Mouse (Mus musculus): ENCODE data around the gene Btk. TPM values are rescaled to one million over a fixed set of nuclear protein-coding genes. Genes with fewer than 3 reads are reported as not detected.

Gene Btk
- 1 to 10 TPM in 1 of 2 experiments, under 1 TPM in 1; 0.88 to 1.5 TPM for total RNA-seq (2021)
- long read RNA-seq, experiment 1, partial matches to known transcripts, result 0 of 1 reads
- long read RNA-seq, experiment 1, other reads (novel, unspliced or antisense), result 1 of 1 reads
- long read RNA-seq, experiment 2, partial matches to known transcripts, result 0 of 3 reads
- long read RNA-seq, experiment 2, other reads (novel, unspliced or antisense), result 3 of 3 reads

DNA sequence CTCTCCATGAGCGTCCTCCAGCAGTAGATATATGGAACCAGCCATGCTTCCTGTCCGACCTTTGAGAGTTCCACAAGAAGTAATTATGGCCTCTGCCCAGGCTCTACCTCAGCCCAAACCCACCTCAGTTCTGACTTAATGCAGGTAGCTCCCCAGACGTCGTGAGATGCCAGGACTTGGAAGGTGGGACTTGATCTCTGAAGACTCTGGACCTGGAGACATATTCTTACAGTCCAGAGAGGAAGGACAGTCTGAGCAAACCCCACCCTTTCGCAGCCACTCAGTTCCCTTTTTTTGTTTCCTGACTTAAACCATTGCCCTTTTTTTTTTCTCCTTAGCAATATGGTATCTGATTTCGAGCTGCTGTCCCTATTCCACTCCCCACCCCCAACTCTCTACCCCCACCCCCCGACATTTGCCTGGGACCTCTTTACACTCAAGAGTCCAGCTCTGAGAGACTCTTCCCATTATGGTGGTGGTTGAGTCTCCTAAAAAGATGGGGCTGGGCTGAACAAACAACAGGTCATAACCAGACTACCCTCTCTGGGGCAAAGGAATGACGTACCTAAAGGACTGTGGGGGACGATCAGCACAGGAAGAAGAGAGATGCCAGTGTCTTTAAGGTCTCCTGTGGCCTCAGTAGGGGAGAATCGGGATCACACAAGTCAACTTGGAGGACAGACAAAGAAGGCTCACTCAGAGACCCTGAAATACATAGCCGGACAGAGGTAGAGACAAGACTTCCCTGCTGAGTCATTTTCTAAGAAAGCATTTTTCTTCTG, at the start of gene Btk:
TSS of gene Btk (minus strand) at position 683 of the 782 bp plus-strand sequence.
- no peak for DNase-seq
- intact Hi-C loops (cut with DNase I), result no loop called here

DNA sequence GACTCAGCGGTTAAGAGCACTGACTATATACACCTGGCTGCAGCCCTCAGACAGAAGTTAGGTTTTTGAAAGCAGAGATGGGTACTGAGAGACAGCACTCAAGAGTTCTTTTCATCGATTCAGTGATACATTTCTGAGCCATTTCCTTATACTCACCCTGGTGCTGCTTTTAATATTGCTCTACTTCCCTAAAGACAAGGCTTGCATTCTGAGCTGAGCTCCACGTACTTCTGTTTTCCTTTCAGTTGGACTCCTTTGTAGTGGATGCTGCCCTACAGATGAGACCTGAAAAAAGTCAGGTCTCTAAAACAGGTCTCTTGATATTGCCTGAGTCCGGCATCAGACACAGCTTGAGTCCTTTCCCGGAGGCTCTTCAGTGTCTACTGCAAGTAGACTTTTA, 49.3 kb upstream of the Btk start:
- intact Hi-C loops (cut with DNase I), result no loop called here
- DNase-seq, result no peak

DNA sequence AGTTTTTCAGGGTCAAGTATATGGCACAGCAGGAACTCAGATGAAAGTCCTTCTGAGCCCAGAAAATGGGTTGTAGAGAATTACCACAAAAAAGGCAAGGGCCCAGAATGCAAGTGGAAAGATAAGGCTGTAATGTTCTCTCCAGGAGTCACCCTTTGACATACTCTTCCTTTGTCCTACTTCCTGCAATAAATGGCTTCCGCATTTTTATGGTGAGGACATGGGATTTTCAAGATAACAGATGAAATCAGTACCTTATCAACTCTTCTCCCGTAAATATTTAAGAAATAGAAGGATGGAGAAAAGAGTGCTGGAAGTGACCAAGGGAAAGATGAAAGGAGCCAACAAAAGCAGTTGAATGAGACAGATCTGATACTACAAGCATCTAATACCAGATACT, 44.8 kb upstream of the Btk start:
- intact Hi-C loops (cut with DNase I), result no loop called here
- DNase-seq, result no peak

DNA sequence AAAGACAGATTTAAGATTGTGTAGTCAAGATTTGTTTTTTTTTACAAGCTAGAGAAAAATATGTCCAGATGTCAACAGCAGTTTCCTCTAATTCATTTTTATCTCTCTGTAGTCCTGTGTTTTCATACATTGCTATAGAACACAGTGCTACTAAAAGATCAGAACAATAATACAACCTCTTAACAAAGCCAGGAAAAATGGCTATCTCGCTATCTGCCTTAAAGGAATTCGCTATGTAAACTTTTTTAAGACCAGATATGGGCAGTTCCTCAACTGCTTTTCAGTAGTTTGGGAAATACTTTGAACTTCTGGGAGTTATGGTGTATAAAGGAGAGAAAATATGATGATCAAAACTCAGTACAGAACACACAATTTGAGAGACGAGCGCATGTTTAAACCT, 40.0 kb upstream of the Btk start:
- DNase-seq, result no peak
- intact Hi-C loops (cut with DNase I), result no loop called here

DNA sequence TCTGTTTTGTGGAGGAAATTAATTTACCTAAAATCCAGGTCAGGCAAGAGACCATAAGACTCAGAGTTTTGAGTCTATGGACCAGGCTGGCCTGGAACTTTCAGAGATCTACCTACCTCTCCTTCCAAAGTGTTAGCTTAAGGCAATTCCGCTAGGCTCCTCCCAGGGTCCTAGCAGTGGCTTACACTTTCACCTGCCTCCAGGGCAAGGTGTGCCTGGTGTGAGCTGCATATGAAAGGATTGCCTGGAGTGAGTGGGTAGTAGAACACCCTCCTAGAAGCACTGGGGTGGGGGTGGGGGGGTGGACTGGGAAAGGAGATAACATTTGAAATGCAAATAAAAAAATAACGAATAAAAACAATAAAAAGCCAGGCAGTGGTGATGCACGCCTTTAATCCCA, 38.3 kb upstream of the Btk start:
- intact Hi-C loops (cut with DNase I), result no loop called here
- DNase-seq, result no peak

DNA sequence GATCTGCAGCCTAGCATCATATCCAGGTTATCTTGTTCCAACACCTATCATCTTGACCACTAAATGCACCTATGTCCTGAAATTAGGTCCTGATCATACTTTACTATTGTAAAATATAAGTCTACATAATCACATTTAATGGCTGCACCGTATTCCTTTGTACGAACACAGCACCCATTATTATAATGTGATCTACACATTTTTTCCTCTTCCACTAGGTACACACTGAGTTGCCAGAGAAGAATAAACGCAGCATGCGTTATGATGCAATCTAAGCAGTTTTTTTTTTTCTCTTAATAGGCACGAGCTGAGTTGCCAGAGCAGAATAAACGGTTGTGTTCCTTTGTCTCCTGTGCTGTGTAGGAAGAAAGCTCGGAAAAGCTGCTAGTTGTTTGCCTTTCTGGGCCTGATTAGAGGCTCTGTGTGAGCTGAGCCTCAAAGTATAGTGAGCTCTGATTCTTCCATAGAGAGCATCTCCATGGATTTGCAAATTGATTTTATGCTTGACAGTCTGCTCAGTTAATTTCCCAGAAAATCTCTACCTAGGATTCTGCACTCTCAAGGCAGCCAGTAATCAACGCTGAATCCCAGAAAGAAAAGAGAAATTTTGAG, 37.0 kb upstream of the Btk start:
- intact Hi-C loops (cut with DNase I), result no loop called here
- DNase-seq, result no peak

DNA sequence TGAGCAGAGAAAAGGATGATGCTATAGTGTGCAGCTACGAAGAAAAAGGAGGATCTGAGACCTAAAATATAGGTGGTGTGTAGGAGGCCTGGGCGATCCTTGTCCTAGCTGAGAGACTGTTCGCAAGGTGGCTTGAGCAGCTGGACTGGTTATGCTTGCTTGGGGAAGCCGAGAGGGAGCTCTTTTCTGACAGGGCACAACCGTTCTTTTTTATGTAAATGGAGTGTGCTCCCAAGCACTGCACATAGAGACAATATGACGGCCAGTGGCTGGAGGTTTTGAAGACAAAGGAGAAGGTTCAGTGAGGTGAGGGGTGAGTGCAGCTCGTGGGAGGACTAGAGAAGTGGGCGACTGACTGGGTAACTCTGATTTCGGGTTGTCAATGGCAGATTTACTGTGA, 36.3 kb upstream of the Btk start:
- intact Hi-C loops (cut with DNase I), result no loop called here
- no peak for DNase-seq

DNA sequence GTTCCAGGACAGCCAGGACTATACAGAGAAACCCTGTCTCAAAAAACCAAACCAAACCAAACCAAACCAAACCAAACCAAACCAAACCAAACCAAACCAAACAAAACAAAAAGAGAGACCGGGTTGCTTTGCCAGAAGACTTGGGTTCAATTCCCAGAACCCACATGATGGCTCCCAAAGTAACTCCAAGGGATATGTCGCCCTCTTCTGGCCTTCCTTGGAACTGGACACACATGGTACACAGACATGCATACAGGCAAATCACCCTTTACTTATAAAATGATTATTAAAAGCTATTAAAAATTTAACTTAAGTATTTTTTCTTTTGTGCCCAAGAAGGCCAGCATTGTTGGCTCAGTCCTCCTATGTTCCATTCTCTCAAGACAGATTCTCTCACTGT, 30.9 kb upstream of the Btk start:
- intact Hi-C loops (cut with DNase I), result loop anchor here (5.0 kb wide), 3 partner anchors 103 to 303 kb away; partner anchors contain the start of gene Armcx1
- peak in 1 of 2 experiments; percentile 9 for DNase-seq

DNA sequence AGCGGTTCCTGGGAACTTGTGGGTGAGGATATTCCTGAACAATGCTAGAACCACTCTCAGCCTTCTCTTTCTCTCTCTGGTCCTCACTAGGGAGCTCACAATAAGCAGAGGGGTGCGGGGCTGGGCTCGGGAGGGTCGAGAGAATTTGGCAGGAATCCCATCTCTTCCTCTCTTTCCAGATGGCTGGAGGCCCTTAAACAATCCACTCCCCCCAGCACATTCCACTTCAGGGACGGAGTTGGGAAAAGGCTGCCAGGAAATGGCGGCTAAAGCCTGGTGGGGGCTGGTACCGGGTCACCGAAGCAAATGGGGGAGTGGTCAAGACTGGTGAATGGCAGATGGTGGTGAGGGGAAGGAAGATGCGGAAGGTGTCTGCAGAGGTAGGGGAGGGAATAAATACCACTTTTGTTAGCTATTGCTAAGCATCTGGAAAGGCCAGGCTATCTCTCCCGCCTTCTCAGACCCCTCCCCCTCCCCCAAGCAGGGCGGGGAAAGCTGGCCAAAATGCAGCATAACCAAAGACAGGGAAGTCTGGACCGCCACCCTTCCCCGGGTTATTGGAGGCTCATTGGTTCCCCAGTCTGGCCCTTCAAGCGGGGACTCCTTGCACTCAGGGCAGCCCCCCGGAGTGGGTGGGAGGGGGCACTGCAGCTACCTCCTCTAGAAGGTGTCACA, 29.1 kb upstream of the Btk start:
- peak; percentile 38 to 61 for DNase-seq
- intact Hi-C loops (cut with DNase I), result loop anchor here (5.0 kb wide), 3 partner anchors 105 to 305 kb away; partner anchors contain the start of gene Armcx1

DNA sequence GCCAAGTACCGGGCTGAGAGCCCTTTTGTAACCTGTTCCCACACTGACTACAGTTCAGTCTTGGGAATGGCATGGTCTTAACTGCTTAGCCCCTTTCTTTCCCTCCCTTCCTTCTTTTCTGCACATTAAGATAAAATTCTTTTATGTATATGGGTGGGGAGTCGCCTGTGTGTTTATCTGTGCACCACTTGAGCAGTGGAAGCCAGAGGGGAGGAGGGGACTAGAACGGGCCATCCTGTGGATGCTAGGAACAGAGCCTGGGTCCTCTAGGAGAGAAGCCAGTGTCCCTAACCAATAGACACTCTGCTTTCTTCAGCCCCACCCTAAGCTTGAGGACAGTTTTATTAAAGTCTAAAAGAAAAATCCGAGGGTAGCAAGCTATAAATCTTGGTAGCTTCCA, 27.6 kb upstream of the Btk start:
- intact Hi-C loops (cut with DNase I), result loop anchor here (5.0 kb wide), 3 partner anchors 106 to 306 kb away; partner anchors contain the start of gene Armcx1
- DNase-seq, result no peak

DNA sequence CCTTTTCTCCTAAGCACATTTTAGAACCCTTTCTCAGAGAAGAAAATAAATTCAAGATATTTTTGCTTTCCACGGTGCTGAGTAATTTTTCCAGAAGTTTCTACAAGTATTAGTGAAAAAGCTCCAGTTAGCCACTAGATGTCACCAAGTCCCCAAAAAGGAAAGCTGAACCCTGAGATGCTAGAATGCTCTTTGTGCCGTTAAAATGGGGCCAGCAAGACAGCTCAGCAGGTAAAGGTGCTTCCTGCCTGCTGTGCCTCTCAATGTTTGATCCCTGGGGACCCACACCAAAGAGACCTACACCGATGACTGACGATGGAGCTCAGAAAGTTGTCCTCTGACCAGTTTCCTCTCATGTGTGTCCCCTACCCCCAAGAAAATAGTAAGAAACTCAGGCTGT, 26.1 kb upstream of the Btk start:
- DNase-seq, result peak; percentile 3 to 20
- intact Hi-C loops (cut with DNase I), result loop anchor here (10.0 kb wide), 1 partner anchor 145 kb away; the partner anchor contains the start of genes Armcx3 and Armcx6

DNA sequence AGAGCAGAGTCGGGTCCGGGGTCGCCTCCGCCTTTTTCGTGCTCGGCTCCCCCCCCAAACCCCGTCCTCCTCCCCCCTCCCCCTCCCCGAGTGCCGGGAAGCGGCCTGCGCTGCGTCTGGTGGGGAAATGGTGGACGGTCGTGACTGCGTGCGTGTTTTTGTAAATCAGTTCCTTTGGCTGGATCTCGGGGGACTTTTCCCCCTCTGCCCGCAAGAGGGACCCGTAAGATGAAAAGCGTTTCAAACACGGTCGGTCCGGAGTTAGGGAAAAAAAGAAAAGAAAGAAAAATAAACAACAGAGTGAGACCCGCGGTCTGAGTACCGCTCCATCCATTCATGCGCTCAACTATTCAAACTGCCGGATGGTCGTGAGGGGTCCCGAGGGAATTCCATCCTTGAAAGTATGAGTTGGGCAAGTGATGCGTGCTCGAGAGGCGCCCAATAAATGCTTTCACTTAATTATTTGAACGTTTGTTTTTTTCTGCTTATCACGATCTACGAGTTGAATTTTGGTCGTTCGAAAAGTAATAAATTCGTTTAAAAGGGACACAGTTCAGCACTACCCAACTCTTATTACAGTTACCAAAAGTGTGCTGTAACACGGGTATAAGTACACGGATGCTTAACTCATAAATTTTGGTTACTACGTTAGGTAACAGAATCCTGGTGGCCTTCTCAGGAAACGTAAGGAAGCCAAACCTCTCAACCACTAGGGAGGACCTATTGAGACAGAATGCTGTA, 18.2 kb upstream of the Btk start:
- DNase-seq, result no peak
- intact Hi-C loops (cut with DNase I), result loop anchor here (10.0 kb wide), 1 partner anchor 153 kb away; the partner anchor contains the start of genes Armcx3 and Armcx6

DNA sequence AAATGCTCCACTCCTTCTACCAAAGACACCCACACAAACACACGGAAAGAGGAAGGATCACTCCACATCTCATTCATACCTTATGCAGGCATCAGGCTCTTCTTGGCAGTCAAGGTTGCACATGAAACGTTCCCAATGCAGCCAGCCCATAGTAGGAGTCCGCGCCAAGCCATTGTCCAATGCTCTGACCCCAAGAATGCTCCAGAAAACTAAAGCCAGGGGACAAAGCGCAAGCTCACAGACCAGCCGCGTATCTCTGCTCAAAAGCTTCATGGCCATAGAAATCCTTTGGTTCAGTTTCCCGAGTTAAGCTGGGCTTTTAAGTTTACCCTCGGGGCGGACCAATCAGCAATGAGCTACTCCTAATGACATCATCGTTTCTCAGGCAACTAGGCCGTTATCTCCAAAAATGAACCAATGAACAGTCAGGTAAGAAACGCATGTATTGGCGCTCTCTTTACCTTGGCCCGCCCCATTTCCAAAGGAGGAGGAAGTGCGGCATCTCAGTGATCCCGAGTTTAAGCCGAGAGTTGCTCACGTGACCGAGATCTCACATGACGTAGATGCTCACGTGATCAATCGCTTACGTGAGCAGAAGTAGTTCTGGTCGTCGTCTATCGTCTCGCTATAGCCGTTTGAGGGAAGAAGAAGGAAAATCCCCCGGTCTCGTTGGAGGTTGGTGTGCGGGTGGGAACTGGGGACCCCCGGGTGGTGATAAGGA, 17.4 kb upstream of the Btk start, which contains the start of the genes Gla and Hnrnph2:
TSS of gene Gla (minus strand) at position 467 of the 721 bp plus-strand sequence.
TSS of gene Hnrnph2 (plus strand) at position 521 of the 721 bp plus-strand sequence.
- DNase-seq, result peak; percentile 83 to 88
- intact Hi-C loops (cut with DNase I), result loop anchor here (10.0 kb wide), 1 partner anchor 154 kb away; the partner anchor contains the start of genes Armcx3 and Armcx6

DNA sequence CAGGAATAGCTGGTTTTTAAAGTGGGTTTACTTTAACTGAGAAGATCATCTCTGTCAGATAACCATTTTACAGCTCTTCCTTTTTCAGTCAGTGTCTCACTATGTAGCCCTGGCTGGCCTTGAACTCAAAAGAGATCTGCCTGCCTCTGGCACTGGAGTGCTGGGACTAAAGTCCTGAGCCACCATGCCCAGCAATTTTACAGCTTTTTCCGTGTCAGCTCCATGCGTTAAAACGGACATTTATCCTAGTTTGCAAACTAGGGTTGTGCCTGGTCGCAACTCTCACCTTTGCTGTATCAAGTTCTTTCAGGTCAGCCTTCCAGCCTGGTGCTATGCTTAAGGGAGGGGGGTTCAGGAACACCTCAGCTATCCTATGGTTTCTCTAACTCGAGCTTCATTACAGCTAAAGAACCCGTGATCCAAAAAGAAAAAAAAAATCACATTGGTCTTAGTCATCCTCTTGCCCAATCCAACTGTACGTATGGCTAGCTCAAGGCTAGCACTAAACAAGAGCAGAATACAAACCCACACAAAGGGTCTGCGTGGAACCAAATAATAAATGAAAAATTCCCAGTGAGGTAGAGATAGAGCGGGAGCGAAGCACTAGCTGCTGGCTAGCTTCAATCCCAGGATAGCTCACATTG, 16.7 kb upstream of the Btk start:
- no peak for DNase-seq
- intact Hi-C loops (cut with DNase I), result loop anchor here (10.0 kb wide), 1 partner anchor 155 kb away; the partner anchor contains the start of genes Armcx3 and Armcx6

DNA sequence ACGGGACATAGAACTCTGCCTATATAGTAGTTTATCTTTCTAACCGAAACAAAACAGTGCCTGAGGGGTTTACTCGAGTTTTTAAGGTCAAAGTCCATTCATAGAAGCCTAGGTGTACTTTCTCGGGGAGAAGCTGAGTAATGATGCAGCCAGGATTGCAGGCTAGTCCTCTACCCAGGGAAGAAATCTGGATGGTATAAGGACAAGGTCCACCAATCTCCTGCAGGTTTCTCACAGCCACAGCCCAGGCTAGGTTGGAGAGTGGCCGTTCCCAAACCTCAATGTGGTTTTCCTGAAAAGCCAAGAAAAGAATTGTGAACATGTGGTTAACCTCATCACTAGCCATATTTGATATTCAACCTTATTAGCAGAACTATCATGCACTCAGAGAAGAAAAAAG, 6.5 kb upstream of the Btk start:
- no peak for DNase-seq
- intact Hi-C loops (cut with DNase I), result no loop called here

DNA sequence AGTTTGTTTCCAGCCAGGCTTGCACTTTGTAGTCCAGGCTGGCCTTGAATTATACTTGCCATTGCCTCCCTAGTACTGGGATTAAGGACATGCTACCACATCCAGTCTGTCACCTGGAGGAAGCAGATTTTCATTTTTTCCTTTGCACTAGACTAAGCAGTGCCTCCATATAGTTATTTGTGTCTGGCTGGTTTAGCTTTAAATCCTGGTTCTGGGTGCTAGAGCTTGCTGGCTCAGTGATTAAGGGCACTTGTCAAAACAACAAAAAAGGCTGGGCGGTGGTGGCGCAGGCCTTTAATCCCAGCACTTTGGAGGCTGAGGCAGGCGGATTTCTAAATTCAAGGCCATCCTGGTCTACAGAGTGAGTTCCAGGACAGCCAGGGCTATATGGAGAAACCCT, 5.6 kb upstream of the Btk start:
- DNase-seq, result no peak
- intact Hi-C loops (cut with DNase I), result no loop called here

DNA sequence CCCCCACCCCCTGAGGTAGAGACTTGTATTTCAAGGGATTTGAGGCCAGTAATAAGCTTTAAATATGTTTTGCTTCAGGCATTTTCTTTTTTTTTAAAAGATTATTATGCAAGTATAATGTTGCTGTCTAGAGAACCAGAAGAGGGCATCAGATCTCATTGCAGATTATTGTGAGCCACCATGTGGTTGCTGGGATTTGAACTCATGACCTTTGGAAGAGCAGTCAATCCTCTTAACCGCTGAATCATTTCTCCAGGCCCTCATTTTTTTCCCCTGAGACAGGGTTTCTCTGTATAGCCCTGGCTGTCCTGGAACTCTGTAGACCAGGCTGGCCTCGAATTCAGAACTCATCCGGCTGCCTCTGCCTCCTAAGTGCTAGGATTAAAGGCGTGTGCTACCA, 4.9 kb upstream of the Btk start:
- intact Hi-C loops (cut with DNase I), result no loop called here
- no peak for DNase-seq

DNA sequence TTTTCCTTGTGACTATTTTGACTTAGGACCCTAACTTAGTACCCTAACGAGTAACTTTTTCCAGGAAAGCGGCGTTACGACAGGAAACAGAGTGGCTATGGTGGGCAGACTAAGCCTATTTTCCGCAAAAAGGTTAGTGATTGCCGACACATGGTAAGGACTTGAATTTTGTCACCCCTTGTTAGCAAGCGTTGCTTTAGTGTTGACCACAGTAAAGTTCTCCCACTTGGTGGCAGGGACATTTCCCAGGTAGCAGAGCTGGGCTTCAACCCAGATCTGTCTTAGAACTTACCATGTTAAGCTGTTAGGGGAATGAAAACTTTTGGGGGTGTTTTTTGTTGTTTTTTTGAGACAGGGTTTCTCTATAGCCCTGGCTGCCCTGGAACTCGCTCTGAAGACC, 3.1 kb upstream of the Btk start:
- intact Hi-C loops (cut with DNase I), result no loop called here
- DNase-seq, result no peak
